19 mouse cellular contexts compared by ENCODE assay signal in the genomic region with DNA sequence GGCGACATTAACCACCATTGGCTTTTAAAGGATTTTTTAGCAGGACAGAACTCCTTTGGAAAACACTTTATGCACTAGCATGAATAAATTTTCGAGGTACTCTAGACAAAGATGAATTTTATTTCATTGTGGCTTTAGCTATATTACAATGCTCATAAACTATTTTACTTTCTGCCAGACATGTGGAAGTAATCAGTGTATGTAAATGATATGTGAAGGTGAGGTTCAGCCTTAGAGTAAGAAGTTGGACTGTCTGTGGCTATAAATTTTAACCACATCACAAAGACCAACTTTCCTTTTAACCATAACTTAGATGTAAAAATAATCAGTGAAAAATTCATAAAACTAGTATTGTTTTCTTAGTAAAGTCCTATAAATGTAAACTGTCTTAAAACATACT.
"Had no signal": no experiment of that assay in that cellular context is flagged by ENCODE, and none has a peak within 500 bp of the region (broad histone marks: within the 10 kb centered on the region; RNA-seq: fewer than 3 reads in every experiment).

No protein-coding gene starts in this region.

- H3K9ac ChIP-seq: lung, embryonic 15.5 days; midbrain, embryonic 13.5 days; midbrain, embryonic 15.5 days; neural tube, embryonic 12.5 days had no signal

- H3K4me1 ChIP-seq: megakaryocyte, embryonic 14.5 days; midbrain, embryonic 13.5 days; midbrain, embryonic 15.5 days; neural tube, embryonic 12.5 days had no signal

- H3K36me3 ChIP-seq: lung, embryonic 15.5 days; midbrain, embryonic 13.5 days; midbrain, embryonic 15.5 days; neural tube, embryonic 12.5 days had no signal

- H3K4me3 ChIP-seq: lung, embryonic 15.5 days; megakaryocyte, embryonic 14.5 days; midbrain, embryonic 13.5 days; midbrain, embryonic 15.5 days; neural tube, embryonic 12.5 days had no signal

- DNase-seq: lung, adult 2 months; lung, postnatal 14 days; lung, postnatal 36 days; retina, postnatal 1 day; right cerebral cortex, adult 18-20 months; right cerebral cortex, postnatal 25 days; right cerebral cortex, postnatal 4 days; spleen, adult 18-20 months; thymus, adult 18-20 months; thymus, postnatal 14 days; thymus, postnatal 36 days had no signal

- H3K9me3 ChIP-seq: lung, embryonic 15.5 days; megakaryocyte, embryonic 14.5 days; midbrain, embryonic 13.5 days; midbrain, embryonic 15.5 days; neural tube, embryonic 12.5 days had no signal

- H3K27me3 ChIP-seq: lung, embryonic 15.5 days; megakaryocyte, embryonic 14.5 days; neural tube, embryonic 12.5 days had no signal

- H3K4me2 ChIP-seq: lung, embryonic 15.5 days; midbrain, embryonic 11.5 days; midbrain, embryonic 13.5 days; midbrain, embryonic 15.5 days; neural tube, embryonic 12.5 days had no signal

- ATAC-seq: lung, postnatal 0 days; midbrain, embryonic 13.5 days; midbrain, embryonic 15.5 days had no signal

- H3K27ac ChIP-seq: lung, embryonic 15.5 days; macrophage; midbrain, embryonic 13.5 days; midbrain, embryonic 15.5 days; neural tube, embryonic 12.5 days had no signal
